Mouse (Mus musculus) lung, postnatal 36 days (tissue): Measurements from ENCODE around the gene Bmpr1b.
A peak's percentile ranks its signal among the peaks of the same experiment; 100 is the strongest.

Experiments used
- DNase-seq: peaks from one replicate; pipeline ENCODE4 v3.0.0; 2022; ENCODE audit warnings: mixed read lengths

Bmpr1b gene

GRCm38 (mm10) chr3:141984548-141984947 is 184.7 kb downstream of the Bmpr1b start:
- DNase-seq = no peak

- no peak for DNase-seq
These were observed 187.4 kb downstream of the Bmpr1b start for GRCm38 (mm10) chr3:141981613-141982432.

- DNase-seq = no peak
These were observed 203.0 kb downstream of the Bmpr1b start for GRCm38 (mm10) chr3:141966244-141966643.

GRCm38 (mm10) chr3:141952931-141953330 is 216.3 kb downstream of the Bmpr1b start:
- DNase-seq = no peak

GRCm38 (mm10) chr3:141950642-141951041 is 218.6 kb downstream of the Bmpr1b start:
- no peak for DNase-seq

GRCm38 (mm10) chr3:141948506-141948905 is 220.7 kb downstream of the Bmpr1b start:
- DNase-seq = no peak

GRCm38 (mm10) chr3:141948096-141948495 is 221.1 kb downstream of the Bmpr1b start:
- no peak for DNase-seq

GRCm38 (mm10) chr3:141946846-141947245 is 222.4 kb downstream of the Bmpr1b start:
- DNase-seq = no peak

- no peak for DNase-seq
These were observed 225.9 kb downstream of the Bmpr1b start for GRCm38 (mm10) chr3:141943317-141943742.

- no peak for DNase-seq
These were observed 229.0 kb downstream of the Bmpr1b start for GRCm38 (mm10) chr3:141940207-141940606.

GRCm38 (mm10) chr3:141936594-141937272 is 232.5 kb downstream of the Bmpr1b start:
- no peak for DNase-seq

GRCm38 (mm10) chr3:141932956-141933355 is 236.3 kb downstream of the Bmpr1b start:
- peak; percentile 57 for DNase-seq

- peak; percentile 20 for DNase-seq
These were observed 237.7 kb downstream of the Bmpr1b start for GRCm38 (mm10) chr3:141931372-141932092.

- no peak for DNase-seq
These were observed 245.8 kb downstream of the Bmpr1b start for GRCm38 (mm10) chr3:141923442-141923841.

GRCm38 (mm10) chr3:141921161-141921560 is 248.1 kb downstream of the Bmpr1b start:
- DNase-seq = no peak

GRCm38 (mm10) chr3:141919661-141920060 is 249.6 kb downstream of the Bmpr1b start:
- no peak for DNase-seq

GRCm38 (mm10) chr3:141917166-141917565 is 252.1 kb downstream of the Bmpr1b start:
- DNase-seq = no peak

- DNase-seq = no peak
These were observed 253.2 kb downstream of the Bmpr1b start for GRCm38 (mm10) chr3:141915995-141916394.

- no peak for DNase-seq
These were observed 254.6 kb downstream of the Bmpr1b start for GRCm38 (mm10) chr3:141914588-141914987.

- DNase-seq = no peak
These were observed 260.1 kb downstream of the Bmpr1b start for GRCm38 (mm10) chr3:141909136-141909535.

GRCm38 (mm10) chr3:141905903-141906623 is 263.2 kb downstream of the Bmpr1b start:
- no peak for DNase-seq

GRCm38 (mm10) chr3:141900361-141900760 is 268.9 kb downstream of the Bmpr1b start:
- DNase-seq = no peak

- no peak for DNase-seq
These were observed 269.7 kb downstream of the Bmpr1b start for GRCm38 (mm10) chr3:141899521-141899920.
